Mouse (Mus musculus) G1E-ER4 (cell line): Measurements from ENCODE around the gene Atp5j2. TPM values are rescaled to one million over a fixed set of nuclear protein-coding genes. Genes with fewer than 3 reads are reported as not detected.

ENCODE experiments used
- GATA1 ChIP-seq: IDR thresholded peaks from one replicate; pipeline ENCODE4 v1.8.0; 2012; ENCODE audit warnings: low read length, inconsistent platforms
- polyA plus RNA-seq: library from polyadenylated mRNA; stranded (reverse); fragments of >175 nt; gene quantifications from 2 replicates; pipeline ENCODE4 v1.2.3, GENCODE M21; 2012

Atp5j2 gene
- polyA plus RNA-seq, 1 experiment: 20.2 TPM

DNA sequence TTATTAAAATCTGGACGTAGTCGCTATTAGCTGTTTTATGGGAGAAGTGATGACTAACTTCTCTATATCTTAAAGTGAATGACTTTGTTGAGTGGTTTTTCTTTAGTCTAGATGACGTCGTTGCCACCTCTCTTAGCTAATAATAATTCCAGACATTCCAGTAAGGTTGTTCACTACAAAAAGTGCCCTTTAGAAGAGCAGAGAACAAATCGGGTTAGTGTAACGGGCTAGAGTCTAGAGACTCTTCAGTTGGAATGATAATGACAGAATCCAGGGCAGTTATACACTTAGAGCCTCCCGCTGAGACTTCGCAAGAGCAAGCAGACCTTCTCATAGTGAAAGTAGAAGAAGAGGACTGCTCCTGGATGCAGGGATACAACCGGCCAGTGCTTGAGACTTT, 13.2 kb upstream of the Atp5j2 start:
- no peak for TF ChIP-seq GATA1

GRCm38 (mm10) chr5:145203936-145204691, 12.3 kb upstream of the Atp5j2 start, which contains the start of gene Zkscan5:
Gene Zkscan5, plus strand, starts transcription at chr5:145204562.
- no peak for TF ChIP-seq GATA1

DNA sequence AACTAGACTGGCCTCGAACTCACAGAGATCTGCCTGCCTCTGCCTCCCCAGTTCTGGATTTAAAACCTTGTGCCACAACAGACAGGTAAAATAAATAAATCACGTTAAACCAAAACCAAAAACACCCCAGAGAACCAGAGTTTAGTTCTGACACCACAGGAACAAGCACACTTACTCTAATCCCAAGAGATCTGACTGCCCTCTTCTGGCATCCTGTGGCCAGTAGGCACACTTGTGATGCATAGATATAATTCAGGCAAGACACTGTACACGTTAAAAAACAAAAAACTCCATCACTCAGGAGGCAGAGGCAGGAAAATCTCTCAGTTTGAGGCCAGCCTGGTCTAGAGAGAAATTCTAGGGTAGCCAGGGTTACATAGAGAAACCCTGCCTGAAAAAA, 10.6 kb upstream of the Atp5j2 start:
- TF ChIP-seq GATA1: no peak

- TF ChIP-seq GATA1: no peak
Measured at GRCm38 (mm10) chr5:145201321-145201991, 9.6 kb upstream of the Atp5j2 start, which contains the start of gene Zkscan14. Gene Zkscan14, minus strand, starts transcription at chr5:145201868.

GRCm38 (mm10) chr5:145200387-145200786, 8.5 kb upstream of the Atp5j2 start:
- TF ChIP-seq GATA1: no peak

DNA sequence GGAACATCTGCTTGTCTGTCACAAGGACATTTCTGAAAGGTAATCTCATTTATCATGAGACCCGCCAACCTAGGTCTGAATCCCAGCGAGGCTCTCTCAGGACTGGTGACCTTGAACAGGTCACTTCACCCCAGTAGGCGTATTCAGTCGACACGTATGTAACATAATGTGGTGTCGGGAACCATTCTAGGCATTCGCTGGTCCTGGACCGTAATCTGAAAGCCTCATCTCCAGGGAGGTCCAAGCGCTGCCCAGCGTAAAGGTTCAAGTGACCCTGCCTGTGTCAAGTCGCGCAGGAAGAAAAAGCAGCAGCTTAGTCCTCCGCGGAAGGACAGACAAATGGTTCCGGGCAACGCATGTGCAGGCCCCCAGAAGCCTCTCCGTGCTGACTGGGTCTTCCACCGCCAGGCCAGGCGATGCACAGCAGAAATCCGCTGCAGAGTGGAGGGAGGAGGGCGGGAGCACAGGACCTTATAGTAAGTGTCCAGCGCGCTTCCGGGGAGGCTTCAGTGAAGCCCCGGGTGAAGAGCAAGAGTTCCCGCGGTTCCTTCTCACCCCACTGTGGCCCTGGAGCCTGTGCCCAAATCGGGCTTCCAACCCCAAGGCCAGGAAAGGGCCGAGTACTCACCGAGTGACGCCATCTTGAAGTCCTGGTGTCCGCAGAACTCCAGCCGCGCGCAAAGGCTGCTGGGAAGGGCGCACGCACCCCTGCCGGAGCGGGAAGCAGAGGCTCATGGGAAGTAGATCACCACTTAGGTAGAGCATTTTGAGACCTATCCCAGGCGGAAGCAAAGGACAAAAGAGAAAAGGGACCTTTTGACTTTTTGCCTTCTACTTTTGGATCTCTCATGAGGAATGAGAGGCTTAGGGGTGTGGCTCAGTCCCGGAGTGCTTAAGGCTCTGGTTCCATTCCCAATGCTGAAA, 725 bp downstream of the Atp5j2 start:
- no peak for TF ChIP-seq GATA1

GRCm38 (mm10) chr5:145190373-145190772, 1.5 kb downstream of the Atp5j2 start:
- no peak for TF ChIP-seq GATA1

- TF ChIP-seq GATA1: no peak
Measured at GRCm38 (mm10) chr5:145189416-145189815, 2.4 kb downstream of the Atp5j2 start.

DNA sequence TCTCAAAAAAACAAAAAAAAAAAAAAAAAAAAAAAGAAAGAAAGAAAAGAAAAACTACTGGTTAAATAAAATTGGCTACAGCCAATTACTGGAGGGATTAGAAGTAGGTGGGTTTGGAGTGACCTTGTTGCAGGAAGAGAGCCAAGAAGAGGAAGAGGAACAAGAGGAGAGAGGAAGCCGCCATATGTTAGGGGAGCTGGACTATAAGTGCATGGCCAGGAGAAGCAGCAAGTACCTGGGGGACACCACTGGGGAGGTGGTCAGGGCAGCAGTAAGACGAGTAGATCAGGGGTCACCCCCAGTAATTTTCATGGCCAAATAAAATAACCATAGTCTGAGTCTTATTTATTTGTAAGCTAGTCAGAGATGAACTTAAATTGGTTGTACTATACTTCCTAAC, 6.6 kb downstream of the Atp5j2 start:
- TF ChIP-seq GATA1: no peak

GRCm38 (mm10) chr5:145178461-145178980, 13.3 kb downstream of the Atp5j2 start:
- no peak for TF ChIP-seq GATA1

- TF ChIP-seq GATA1: no peak
Measured at GRCm38 (mm10) chr5:145167306-145167661, 24.6 kb downstream of the Atp5j2 start.

DNA sequence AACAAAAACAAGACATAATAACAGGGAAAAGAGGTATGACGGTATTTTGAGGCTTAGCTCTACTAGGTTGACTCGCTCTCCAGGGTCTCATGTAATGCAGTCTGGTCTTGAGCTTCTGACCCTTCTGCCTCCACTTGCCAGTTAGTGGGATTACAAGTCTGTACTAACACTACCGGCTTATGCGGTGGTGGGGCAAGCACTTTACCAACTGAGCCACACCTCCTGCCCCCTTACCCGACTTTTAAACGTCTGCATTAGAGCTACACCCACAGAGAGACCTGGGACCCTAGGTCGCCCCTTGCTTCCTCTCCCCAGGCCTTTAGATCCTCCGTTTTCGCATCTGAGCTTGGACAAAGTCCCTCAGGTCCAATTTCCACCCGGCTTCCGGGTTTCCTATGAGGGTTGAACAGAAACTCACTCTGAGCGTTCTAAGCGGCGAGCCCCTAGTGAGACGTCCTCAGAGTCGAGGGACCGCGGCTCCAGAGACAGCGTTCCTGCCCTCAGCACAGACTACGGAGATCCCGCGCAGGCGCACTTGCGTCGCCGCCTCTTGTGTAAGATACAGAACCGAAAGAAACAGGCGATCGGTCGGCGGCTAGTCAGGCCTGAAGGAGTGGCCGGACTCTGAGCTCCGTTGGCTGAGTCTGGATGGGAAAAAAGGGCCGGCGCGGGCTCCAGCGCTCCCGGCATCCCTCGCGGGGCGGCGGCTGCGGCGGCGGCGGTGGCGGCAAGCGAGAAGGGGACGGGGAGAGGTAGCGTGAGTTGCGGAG, 25.1 kb downstream of the Atp5j2 start, which contains the start of the genes Ptcd1 and Cpsf4:
TSS of gene Ptcd1 (minus strand) at position 573 of the 770 bp plus-strand sequence.
TSS of gene Cpsf4 (plus strand) at position 678 of the 770 bp plus-strand sequence.
- TF ChIP-seq GATA1: no peak

GRCm38 (mm10) chr5:145165184-145165583, 26.7 kb downstream of the Atp5j2 start:
- no peak for TF ChIP-seq GATA1

DNA sequence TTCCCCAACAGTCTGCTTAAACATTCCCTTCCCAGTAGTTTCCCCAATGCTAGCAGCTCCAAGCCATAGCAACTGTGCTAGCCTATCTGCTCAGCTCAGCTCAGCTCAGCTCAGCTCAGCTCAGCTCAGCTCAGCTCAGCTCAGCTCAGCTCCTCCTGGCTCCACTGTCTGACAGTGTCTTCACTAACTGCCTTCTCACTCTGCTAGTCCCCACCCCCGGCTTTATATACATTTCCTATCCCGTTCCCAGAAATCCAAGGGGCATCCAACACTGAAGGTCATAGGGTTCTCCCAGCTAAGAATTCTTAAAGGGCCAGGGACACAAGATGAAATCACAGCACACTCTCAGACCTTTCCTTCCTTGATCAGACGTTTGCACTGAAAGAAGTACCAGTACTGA, 27.2 kb downstream of the Atp5j2 start:
- no peak for TF ChIP-seq GATA1

DNA sequence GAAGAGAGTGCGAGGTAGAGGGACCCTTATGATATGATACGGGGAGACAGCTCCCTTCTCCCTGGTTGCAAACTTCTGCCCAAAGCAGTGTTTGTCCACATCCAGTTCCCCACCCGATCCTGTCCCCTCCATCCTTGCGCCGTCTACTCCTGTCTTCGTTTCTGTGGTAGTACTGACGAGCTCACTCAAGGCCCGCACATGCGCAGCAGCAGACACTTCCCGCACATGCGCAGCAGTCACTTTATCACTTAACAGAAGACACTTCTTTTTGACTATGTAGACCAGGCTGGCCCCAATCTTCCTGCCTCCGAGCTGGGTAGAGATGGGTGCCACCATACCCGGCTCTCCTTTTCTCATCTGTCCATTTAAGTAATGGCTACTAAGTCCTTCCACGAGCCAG, 30.5 kb downstream of the Atp5j2 start:
- no peak for TF ChIP-seq GATA1
